Mouse (Mus musculus): ENCODE results near the gene Sorbs2. TPM values are rescaled to one million over a fixed set of nuclear protein-coding genes. Genes with fewer than 3 reads are reported as not detected.
A peak's percentile ranks its signal among the peaks of the same experiment; 100 is the strongest.

Sorbs2 gene
- total RNA-seq, 2 experiments from 2014 or later: 985 TPM

- no peak for DNase-seq
Measured at GRCm38 (mm10) chr8:45626406-45626805, 118.8 kb downstream of the Sorbs2 start.

- DNase-seq: peak; percentile 65
Measured at GRCm38 (mm10) chr8:45627246-45628241, 120.0 kb downstream of the Sorbs2 start.

- no peak for DNase-seq
Measured at GRCm38 (mm10) chr8:45628421-45629065, 121.0 kb downstream of the Sorbs2 start.

- DNase-seq: no peak
Measured at GRCm38 (mm10) chr8:45629066-45629430, 121.5 kb downstream of the Sorbs2 start.

- DNase-seq: no peak
Measured at GRCm38 (mm10) chr8:45631023-45631422, 123.4 kb downstream of the Sorbs2 start.

- DNase-seq: no peak
Measured at GRCm38 (mm10) chr8:45635155-45635554, 127.6 kb downstream of the Sorbs2 start.

- no peak for DNase-seq
Measured at GRCm38 (mm10) chr8:45637745-45638144, 130.2 kb downstream of the Sorbs2 start.

GRCm38 (mm10) chr8:45639444-45639843 is 131.9 kb downstream of the Sorbs2 start:
- no peak for DNase-seq

- no peak for DNase-seq
Measured at GRCm38 (mm10) chr8:45644651-45645050, 137.1 kb downstream of the Sorbs2 start.

- no peak for DNase-seq
Measured at GRCm38 (mm10) chr8:45649063-45649462, 141.5 kb downstream of the Sorbs2 start.

- DNase-seq: no peak
Measured at GRCm38 (mm10) chr8:45649966-45650365, 142.4 kb downstream of the Sorbs2 start.

- DNase-seq: no peak
Measured at GRCm38 (mm10) chr8:45658021-45658420, 150.4 kb downstream of the Sorbs2 start.

- peak; percentile 62 for DNase-seq
Measured at GRCm38 (mm10) chr8:45658458-45659325, 151.1 kb downstream of the Sorbs2 start.

GRCm38 (mm10) chr8:45659473-45659872 is 151.9 kb downstream of the Sorbs2 start:
- no peak for DNase-seq

- peak; percentile 42 for DNase-seq
Measured at GRCm38 (mm10) chr8:45660570-45660969, 153.0 kb downstream of the Sorbs2 start.

- DNase-seq: no peak
Measured at GRCm38 (mm10) chr8:45661605-45662004, 154.0 kb downstream of the Sorbs2 start.

- DNase-seq: no peak
Measured at GRCm38 (mm10) chr8:45666221-45666620, 158.6 kb downstream of the Sorbs2 start.

- no peak for DNase-seq
Measured at GRCm38 (mm10) chr8:45673149-45673548, 165.6 kb downstream of the Sorbs2 start.

GRCm38 (mm10) chr8:45675821-45676279 is 168.3 kb downstream of the Sorbs2 start:
- no peak for DNase-seq

GRCm38 (mm10) chr8:45677114-45677853 is 169.7 kb downstream of the Sorbs2 start:
- no peak for DNase-seq

GRCm38 (mm10) chr8:45677854-45678241 is 170.3 kb downstream of the Sorbs2 start:
- no peak for DNase-seq

- DNase-seq: no peak
Measured at GRCm38 (mm10) chr8:45681171-45681570, 173.6 kb downstream of the Sorbs2 start.
